Mouse (Mus musculus): ENCODE measurements around the gene Fcrla. TPM values are rescaled to one million over a fixed set of nuclear protein-coding genes. Genes with fewer than 3 reads are reported as not detected.
"Not testable (repeated sequence)": the region's sequence is repeated elsewhere in the genome, so short reads cannot be mapped to it uniquely, and the experiment has no call there.

Fcrla gene
- total RNA-seq (2021) = under 1 TPM; 0.26 to 0.61 TPM
- long read RNA-seq, experiment 1, partial matches to known transcripts = 0 of 1 reads
- long read RNA-seq, experiment 1, other reads (novel, unspliced or antisense) = 0 of 1 reads
- long read RNA-seq, experiment 2, partial matches to known transcripts = 0 of 1 reads
- long read RNA-seq, experiment 2, other reads (novel, unspliced or antisense) = 0 of 1 reads

- no peak for DNase-seq (ENCODE audit: low spot score in 2 of 2)
These were observed at the start of gene Fcrla for GRCm38 (mm10) chr1:170927378-170927777. TSS of gene Fcrla (minus strand) at chr1:170927583.

- DNase-seq (ENCODE audit: low spot score in 2 of 2) = no peak
These were observed 49.1 kb upstream of the Fcrla start, which contains the start of gene Fcgr2b for GRCm38 (mm10) chr1:170976447-170976846. TSS of gene Fcgr2b (minus strand) at chr1:170976547.

- no peak for DNase-seq (ENCODE audit: low spot score in 2 of 2)
These were observed 48.4 kb upstream of the Fcrla start for GRCm38 (mm10) chr1:170975751-170976161.

GRCm38 (mm10) chr1:170975350-170975749 is 48.0 kb upstream of the Fcrla start:
- not testable (repeated sequence) for DNase-seq (ENCODE audit: low spot score in 2 of 2)

GRCm38 (mm10) chr1:170974736-170975135 is 47.4 kb upstream of the Fcrla start:
- DNase-seq (ENCODE audit: low spot score in 2 of 2) = no peak

- DNase-seq (ENCODE audit: low spot score in 2 of 2) = no peak
These were observed 46.8 kb upstream of the Fcrla start for GRCm38 (mm10) chr1:170974171-170974570.

GRCm38 (mm10) chr1:170972936-170973335 is 45.6 kb upstream of the Fcrla start:
- DNase-seq (ENCODE audit: low spot score in 2 of 2) = no peak

GRCm38 (mm10) chr1:170972494-170972893 is 45.1 kb upstream of the Fcrla start:
- DNase-seq (ENCODE audit: low spot score in 2 of 2) = no peak

- DNase-seq (ENCODE audit: low spot score in 2 of 2) = no peak
These were observed 41.2 kb upstream of the Fcrla start for GRCm38 (mm10) chr1:170968576-170968975.

GRCm38 (mm10) chr1:170967581-170967980 is 40.2 kb upstream of the Fcrla start:
- DNase-seq (ENCODE audit: low spot score in 2 of 2) = no peak

GRCm38 (mm10) chr1:170963087-170963486 is 35.7 kb upstream of the Fcrla start:
- no peak for DNase-seq (ENCODE audit: low spot score in 2 of 2)

GRCm38 (mm10) chr1:170962301-170962700 is 34.9 kb upstream of the Fcrla start:
- no peak for DNase-seq (ENCODE audit: low spot score in 2 of 2)

GRCm38 (mm10) chr1:170961101-170961500 is 33.7 kb upstream of the Fcrla start:
- DNase-seq (ENCODE audit: low spot score in 2 of 2) = no peak

- DNase-seq (ENCODE audit: low spot score in 2 of 2) = no peak
These were observed 32.4 kb upstream of the Fcrla start for GRCm38 (mm10) chr1:170959791-170960190.

GRCm38 (mm10) chr1:170958225-170958624 is 30.8 kb upstream of the Fcrla start:
- no peak for DNase-seq (ENCODE audit: low spot score in 2 of 2)

- DNase-seq (ENCODE audit: low spot score in 2 of 2) = no peak
These were observed 25.8 kb upstream of the Fcrla start for GRCm38 (mm10) chr1:170953192-170953591.

- DNase-seq (ENCODE audit: low spot score in 2 of 2) = no peak
These were observed 23.4 kb upstream of the Fcrla start for GRCm38 (mm10) chr1:170950772-170951171.

GRCm38 (mm10) chr1:170944908-170945307 is 17.5 kb upstream of the Fcrla start:
- DNase-seq (ENCODE audit: low spot score in 2 of 2) = not testable (repeated sequence)

- not testable (repeated sequence) for DNase-seq (ENCODE audit: low spot score in 2 of 2)
These were observed 16.8 kb upstream of the Fcrla start for GRCm38 (mm10) chr1:170944151-170944550.

GRCm38 (mm10) chr1:170939255-170939654 is 11.9 kb upstream of the Fcrla start:
- DNase-seq (ENCODE audit: low spot score in 2 of 2) = no peak

- DNase-seq (ENCODE audit: low spot score in 2 of 2) = no peak
These were observed 7.0 kb upstream of the Fcrla start for GRCm38 (mm10) chr1:170934383-170934782.

- DNase-seq (ENCODE audit: low spot score in 2 of 2) = no peak
These were observed 6.6 kb upstream of the Fcrla start for GRCm38 (mm10) chr1:170933940-170934339.

- DNase-seq (ENCODE audit: low spot score in 2 of 2) = no peak
These were observed 6.1 kb upstream of the Fcrla start for GRCm38 (mm10) chr1:170933386-170933920.
